In the genomic region with DNA sequence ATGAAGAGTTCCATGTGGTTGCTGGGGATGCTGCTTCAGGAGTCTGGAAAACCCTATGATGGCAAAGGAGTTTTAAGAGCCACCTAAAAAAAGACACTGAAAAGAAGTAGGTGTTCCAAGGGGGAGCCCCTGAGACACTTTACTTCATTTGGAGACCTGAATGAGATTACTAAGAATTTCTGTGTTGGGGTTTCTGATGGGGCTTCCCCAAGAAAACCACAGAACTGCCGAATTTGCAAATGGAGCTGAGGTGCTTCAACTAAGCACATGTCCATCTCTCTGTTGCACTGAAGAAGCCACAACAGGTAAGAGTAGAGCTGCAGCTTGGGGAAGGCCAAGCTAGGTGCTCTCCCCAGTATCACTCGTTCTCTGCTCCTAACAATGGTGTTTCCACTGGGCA, we compare ENCODE assay signal across 8 mouse cellular contexts. TPM values are rescaled to one million over a fixed set of nuclear protein-coding genes. Genes with fewer than 3 reads are reported as not detected.
DNase-seq lines count a peak whose midpoint lies in the region; ATAC-seq and TF ChIP-seq lines count a peak whose summit lies in the region.

No protein-coding gene starts in this region.

- no peaks in the 10 kb centered on the region for H3K9me3 ChIP-seq in hindbrain, embryonic 13.5 days
- no peaks in the 10 kb centered on the region for H3K9me3 ChIP-seq in hindbrain, embryonic 10.5 days

- peaks cover 85% of the 10 kb centered on the region for H3K4me1 ChIP-seq in hindbrain, embryonic 13.5 days (replicated peaks)
- H3K4me1 ChIP-seq in hindbrain, embryonic 10.5 days (replicated peaks): peaks cover 80% of the 10 kb centered on the region
- H3K4me1 ChIP-seq in small intestine, adult 2 months (ENCODE audit: control insufficient read depth, insufficient read depth, insufficient read length, low read length): peaks cover 45% of the 10 kb centered on the region; the same call in 1 of the 2 replicates

- no peak overlapping the region for H3K27ac ChIP-seq in hindbrain, embryonic 13.5 days
- no peak overlapping the region for H3K27ac ChIP-seq in hindbrain, embryonic 10.5 days
- H3K27ac ChIP-seq in small intestine, adult 2 months (ENCODE audit: insufficient read depth, low read depth, low read length): 0 out of 2 replicates have a peak overlapping the region, but pooled peaks have one; percentile 64

- H3K4me3 ChIP-seq in hindbrain, embryonic 13.5 days: no peak overlapping the region
- H3K4me3 ChIP-seq in hindbrain, embryonic 10.5 days: no peak overlapping the region
- H3K4me3 ChIP-seq in small intestine, adult 2 months (ENCODE audit: low read depth, low read length): no peak overlapping the region

- peaks cover 12% of the 10 kb centered on the region; the same call in 1 of the 2 replicates for H3K36me3 ChIP-seq in hindbrain, embryonic 13.5 days
- peaks cover 58% of the 10 kb centered on the region for H3K36me3 ChIP-seq in hindbrain, embryonic 10.5 days
- peaks cover 1% of the 10 kb centered on the region; the same call in 1 of the 2 replicates for H3K36me3 ChIP-seq in small intestine, adult 2 months (ENCODE audit: control insufficient read depth, insufficient read depth, low read length)

- WGBS in hindbrain, embryonic 13.5 days: 90% methylated on average over 2 of the region's 2 CpGs
- 78% methylated on average over 2 of the region's 2 CpGs for WGBS in hindbrain, embryonic 10.5 days
- 72% methylated on average over 2 of the region's 2 CpGs for WGBS in small intestine, adult 2 months

- no peak overlapping the region for H3K9ac ChIP-seq in hindbrain, embryonic 13.5 days

- DNase-seq in hindbrain, embryonic 10.5 days (ENCODE audit: low spot score): no peak
- peak; percentile 56 for DNase-seq in thymus, postnatal 25 days
- DNase-seq in thymus, postnatal 14 days: no peak
- DNase-seq in induced T-regulatory cell, adult 2 months (ENCODE audit: low read depth): peak; percentile 93
- DNase-seq in urinary bladder, postnatal 10 days (ENCODE audit: low spot score): no peak
- no peak for DNase-seq in cerebellum, adult 9-11 months

- H3K27me3 ChIP-seq in hindbrain, embryonic 13.5 days: no peaks in the 10 kb centered on the region
- no peaks in the 10 kb centered on the region for H3K27me3 ChIP-seq in hindbrain, embryonic 10.5 days (ENCODE audit: insufficient read depth, poor library complexity, severe bottlenecking)
- H3K27me3 ChIP-seq in small intestine, adult 2 months (ENCODE audit: control insufficient read depth, insufficient read depth, low read length): no peaks in the 10 kb centered on the region

- ATAC-seq in hindbrain, embryonic 13.5 days (ENCODE audit: low FRiP score): no peak

- peak overlapping the region; percentile 92 for H3K4me2 ChIP-seq in hindbrain, embryonic 13.5 days

- no peak for TF ChIP-seq POLR2A in small intestine, adult 2 months (IDR thresholded peaks at IDR 0.05; ENCODE audit: low read depth, low read length)

- TF ChIP-seq CTCF in small intestine, adult 2 months (IDR thresholded peaks at IDR 0.05; ENCODE audit: extremely low read depth, insufficient read length, insufficient replicate concordance, low read depth, low read length): no peak

RNA-seq across cellular contexts. Expression of gene Bcl2l1, which starts 5.8 kb away (rescaled TPM):
- 173 and 179 TPM in 2 replicates for polyA plus RNA-seq in hindbrain, embryonic 13.5 days (2015; fragmentation: Nextera tagmentation; extraction: Ambion mirVana)
- polyA plus RNA-seq in hindbrain, embryonic 10.5 days (2016; fragmentation: Nextera tagmentation; extraction: Ambion mirVana): 110 and 128 TPM in 2 replicates
- 20.7 and 53.8 TPM in 2 replicates for polyA plus RNA-seq in small intestine, adult 2 months (2012; rRNA removed)

RNA-seq across cellular contexts. Expression of gene Tpx2, which starts 22.1 kb away (rescaled TPM):
- 21.9 and 24.8 TPM in 2 replicates for polyA plus RNA-seq in hindbrain, embryonic 13.5 days (2015; fragmentation: Nextera tagmentation; extraction: Ambion mirVana)
- polyA plus RNA-seq in hindbrain, embryonic 10.5 days (2016; fragmentation: Nextera tagmentation; extraction: Ambion mirVana): 106 and 137 TPM in 2 replicates
- polyA plus RNA-seq in small intestine, adult 2 months (2012; rRNA removed): 0.52 and 1.3 TPM in 2 replicates

Comparison
In these comparisons a context has a peak if more than half of its experiments do, and no peak if none do; other contexts are left out.
1. DNase-seq: peak in thymus, postnatal 25 days (single experiment) and induced T-regulatory cell, adult 2 months (single experiment); none in hindbrain, embryonic 10.5 days (single experiment), thymus, postnatal 14 days (single experiment), urinary bladder, postnatal 10 days (single experiment) and cerebellum, adult 9-11 months (single experiment).